ENCODE assay signal across 27 mouse cellular contexts in the genomic region with DNA sequence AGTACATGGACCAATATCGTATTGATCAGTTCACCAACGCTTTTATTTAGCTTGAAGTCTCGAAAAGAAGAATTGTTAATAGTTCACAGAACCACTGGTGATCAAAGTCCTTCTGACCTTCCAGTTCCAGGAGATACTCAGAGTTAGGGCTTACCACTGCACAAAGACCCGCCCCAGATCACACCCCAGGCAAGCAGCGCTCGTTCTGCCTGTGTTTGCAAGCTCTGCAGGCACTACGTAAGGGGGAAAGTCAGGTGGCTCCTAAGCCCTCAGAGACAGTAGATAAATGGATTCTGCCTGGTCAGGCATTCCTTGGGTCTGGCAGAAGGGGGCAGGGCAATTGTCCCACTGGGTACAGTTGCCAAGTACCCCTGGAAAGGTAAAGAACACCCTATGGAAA. TPM values are rescaled to one million over a fixed set of nuclear protein-coding genes. Genes with fewer than 3 reads are reported as not detected.
DNase-seq lines count a peak whose midpoint lies in the region; ATAC-seq and TF ChIP-seq lines count a peak whose summit lies in the region.
"Had no signal": no experiment of that assay in that cellular context is flagged by ENCODE, and none has a peak within 500 bp of the region (broad histone marks: within the 10 kb centered on the region; RNA-seq: fewer than 3 reads in every experiment).

No protein-coding gene starts in this region.

- no peak overlapping the region for H3K27ac ChIP-seq in heart, embryonic 10.5 days
- H3K27ac ChIP-seq in liver, embryonic 16.5 days (ENCODE audit: low read length), result no peak overlapping the region
- H3K27ac ChIP-seq in liver, embryonic 12.5 days, result no peak overlapping the region
- H3K27ac ChIP-seq in intestine, postnatal 0 days (ENCODE audit: low read depth, low read length), result peak overlapping the region; percentile 66
- H3K27ac ChIP-seq: embryonic facial prominence, embryonic 10.5 days; embryonic facial prominence, embryonic 12.5 days; forebrain, embryonic 13.5 days; forebrain, embryonic 15.5 days had no signal

- 77% methylated on average over 7 of the region's 7 CpGs for WGBS in heart, embryonic 10.5 days
- 59% methylated on average over 7 of the region's 7 CpGs for WGBS in liver, embryonic 16.5 days (ENCODE audit: insufficient replicate concordance)
- WGBS in liver, embryonic 12.5 days (ENCODE audit: insufficient replicate concordance), result 61% methylated on average over 7 of the region's 7 CpGs
- 43% methylated on average over 7 of the region's 7 CpGs for WGBS in intestine, postnatal 0 days

- ATAC-seq in liver, embryonic 16.5 days (ENCODE audit: low read depth), result 0 out of 2 replicates have a peak, but pooled peaks have one; percentile 19
- ATAC-seq in liver, embryonic 12.5 days, result no peak
- peak; percentile 66 for ATAC-seq in intestine, postnatal 0 days
- ATAC-seq: activated CD4-positive, CD25-positive, alpha-beta regulatory T cell, adult 4 months; CD4-positive, CD25-positive, alpha-beta regulatory T cell, adult 4 months; forebrain, embryonic 13.5 days; forebrain, embryonic 15.5 days; Patski had no signal

- no peaks in the 10 kb centered on the region for H3K27me3 ChIP-seq in heart, embryonic 10.5 days (ENCODE audit: insufficient read depth, poor library complexity, severe bottlenecking)
- no peaks in the 10 kb centered on the region for H3K27me3 ChIP-seq in liver, embryonic 16.5 days (ENCODE audit: control insufficient read depth, insufficient read depth, low read depth, low read length)
- no peaks in the 10 kb centered on the region for H3K27me3 ChIP-seq in liver, embryonic 12.5 days (replicated peaks)
- no peaks in the 10 kb centered on the region for H3K27me3 ChIP-seq in intestine, postnatal 0 days (replicated peaks; ENCODE audit: control insufficient read depth, insufficient read depth, low read length)
- H3K27me3 ChIP-seq: CH12.LX; embryonic facial prominence, embryonic 12.5 days; forebrain, embryonic 13.5 days; forebrain, embryonic 15.5 days; Patski had no signal

- H3K4me1 ChIP-seq in heart, embryonic 10.5 days, result peaks cover 13% of the 10 kb centered on the region; the same call in 1 of the 2 replicates
- H3K4me1 ChIP-seq in liver, embryonic 16.5 days (ENCODE audit: control insufficient read depth, low read depth, low read length), result peaks cover 10% of the 10 kb centered on the region
- peaks cover 31% of the 10 kb centered on the region for H3K4me1 ChIP-seq in liver, embryonic 12.5 days
- H3K4me1 ChIP-seq in intestine, postnatal 0 days (replicated peaks; ENCODE audit: control insufficient read depth, insufficient read depth, low read length), result 0 out of 2 replicates have a peak, but pooled peaks cover 3% of the 10 kb centered on the region
- H3K4me1 ChIP-seq: embryonic facial prominence, embryonic 12.5 days; forebrain, embryonic 13.5 days; forebrain, embryonic 15.5 days had no signal

- no peaks in the 10 kb centered on the region for H3K9me3 ChIP-seq in heart, embryonic 10.5 days
- no peaks in the 10 kb centered on the region for H3K9me3 ChIP-seq in liver, embryonic 16.5 days (replicated peaks; ENCODE audit: control insufficient read depth, low read length)
- H3K9me3 ChIP-seq in liver, embryonic 12.5 days (replicated peaks), result no peaks in the 10 kb centered on the region
- no peaks in the 10 kb centered on the region for H3K9me3 ChIP-seq in intestine, postnatal 0 days (ENCODE audit: control insufficient read depth)
- H3K9me3 ChIP-seq: embryonic facial prominence, embryonic 10.5 days; embryonic facial prominence, embryonic 12.5 days; forebrain, embryonic 13.5 days; forebrain, embryonic 15.5 days; G1E had no signal

- DNase-seq in heart, adult 11 months, result peak; percentile 19
- no peak for DNase-seq in heart, embryonic 10.5 days (ENCODE audit: low spot score)
- DNase-seq in yolk sac, embryonic 10.5 days (ENCODE audit: low spot score), result peak; percentile 73
- no peak for DNase-seq in cerebellum, postnatal 10 days
- no peak for DNase-seq in cerebellum, postnatal 36 days
- DNase-seq: adrenal gland, adult 8-10 months; adrenal gland, postnatal 14 days; adrenal gland, postnatal 36 days; B cell, adult 2 months; cerebellum, adult 11-12 months; cerebellum, adult 2 months; cerebellum, adult 9-10 months; cerebellum, postnatal 14 days had no signal

- no peak overlapping the region for H3K4me2 ChIP-seq in liver, embryonic 16.5 days (ENCODE audit: low read depth, low read length)
- no peak overlapping the region for H3K4me2 ChIP-seq in liver, embryonic 12.5 days
- no peak overlapping the region for H3K4me2 ChIP-seq in intestine, postnatal 0 days (replicated peaks; ENCODE audit: low read depth)
- H3K4me2 ChIP-seq: embryonic facial prominence, embryonic 12.5 days; forebrain, embryonic 13.5 days; forebrain, embryonic 15.5 days had no signal

- no peaks in the 10 kb centered on the region for H3K36me3 ChIP-seq in heart, embryonic 10.5 days
- no peaks in the 10 kb centered on the region for H3K36me3 ChIP-seq in liver, embryonic 16.5 days (ENCODE audit: control insufficient read depth, insufficient read depth)
- no peaks in the 10 kb centered on the region for H3K36me3 ChIP-seq in liver, embryonic 12.5 days
- H3K36me3 ChIP-seq in intestine, postnatal 0 days (ENCODE audit: control insufficient read depth, insufficient read depth), result no peaks in the 10 kb centered on the region
- H3K36me3 ChIP-seq: embryonic facial prominence, embryonic 10.5 days; embryonic facial prominence, embryonic 12.5 days; forebrain, embryonic 15.5 days; G1E had no signal

- TF ChIP-seq CTCF in intestine, postnatal 0 days (IDR thresholded peaks at IDR 0.05; ENCODE audit: low read depth), result no peak

- H3K9ac ChIP-seq in liver, embryonic 16.5 days (ENCODE audit: low read depth, low read length), result no peak overlapping the region
- H3K9ac ChIP-seq in liver, embryonic 12.5 days, result no peak overlapping the region
- H3K9ac ChIP-seq in intestine, postnatal 0 days (ENCODE audit: low read depth, low read length), result no peak overlapping the region
- H3K9ac ChIP-seq: embryonic facial prominence, embryonic 12.5 days; forebrain, embryonic 13.5 days; forebrain, embryonic 15.5 days had no signal

- H3K4me3 ChIP-seq in heart, embryonic 10.5 days, result no peak overlapping the region
- no peak overlapping the region for H3K4me3 ChIP-seq in liver, embryonic 16.5 days (ENCODE audit: low read depth, low read length)
- H3K4me3 ChIP-seq in liver, embryonic 12.5 days, result no peak overlapping the region
- H3K4me3 ChIP-seq in intestine, postnatal 0 days (ENCODE audit: low read depth, low read length), result no peak overlapping the region
- H3K4me3 ChIP-seq: embryonic facial prominence, embryonic 10.5 days; embryonic facial prominence, embryonic 12.5 days; forebrain, embryonic 13.5 days; forebrain, embryonic 15.5 days had no signal

RNA-seq across cellular contexts. Expression of gene Rbp2, which starts 0.9 kb away (rescaled TPM):
- 0.60 and 1.9 TPM in 2 replicates for polyA plus RNA-seq in heart, embryonic 10.5 days (2016; fragmentation: Nextera tagmentation; extraction: Ambion mirVana)
- polyA plus RNA-seq in liver, embryonic 16.5 days (2015; fragmentation: Nextera tagmentation; extraction: Ambion mirVana), result 55.2 and 99.5 TPM in 2 replicates
- polyA plus RNA-seq in liver, embryonic 12.5 days (2016; fragmentation: Nextera tagmentation; extraction: Ambion mirVana), result 2.2 and 2.7 TPM in 2 replicates
- 7,315 and 7,837 TPM in 2 replicates for polyA plus RNA-seq in intestine, postnatal 0 days (2015; fragmentation: Nextera tagmentation; extraction: Ambion mirVana)
- polyA plus RNA-seq: activated CD4-positive, CD25-positive, alpha-beta regulatory T cell, adult 4 months; CD4-positive, CD25-positive, alpha-beta regulatory T cell, adult 4 months; cerebellum, adult 2 months; cortical plate, adult 2 months; forebrain, embryonic 11.5 days; forebrain, embryonic 13.5 days; Patski had no signal

Comparison
In these comparisons a context has a peak if more than half of its experiments do, and no peak if none do; other contexts are left out.
1. DNase-seq: peak in heart, adult 11 months (single experiment) and yolk sac, embryonic 10.5 days (single experiment); none in heart, embryonic 10.5 days (single experiment), cerebellum, postnatal 10 days (0 of 2) and cerebellum, postnatal 36 days (0 of 2).
2. RNA of gene Rbp2, which starts 0.9 kb away (polyA plus RNA-seq): 7,315 to 7,837 TPM in intestine, postnatal 0 days; 55.2 to 99.5 TPM in liver, embryonic 16.5 days, 2.2 to 2.7 TPM in liver, embryonic 12.5 days and 0.60 to 1.9 TPM in heart, embryonic 10.5 days; every median in the first group is over 10 times any median in the second.